Mouse (Mus musculus) heart, embryonic 16.5 days (tissue): ENCODE results near the gene Usp35. TPM values are rescaled to one million over a fixed set of nuclear protein-coding genes. Genes with fewer than 3 reads are reported as not detected.

Experiments
- ATAC-seq: fragments of 200-750 bp; cut with Nextera tagmentation; replicated peaks from 2 replicates; pipeline ENCODE4 v1.8.0; 2017; ENCODE audit warnings: moderate number of reproducible peaks; ENCODE audit not compliant: insufficient read depth, low FRiP score; ENCODE audit errors: extremely low read depth
- H3K27ac ChIP-seq: fragments of 300-500 bp; sonication (generic); 2 replicates; pipeline ENCODE4 v1.5.1; 2014; ENCODE audit warnings: mild to moderate bottlenecking, low read length, control low read depth, moderate library complexity
- H3K27me3 ChIP-seq: fragments of 300-500 bp; sonication (generic); 2 replicates; pipeline ENCODE4 v1.6.1; 2014; ENCODE audit warnings: low read length, mixed read lengths; ENCODE audit not compliant: control insufficient read depth, insufficient read depth
- H3K36me3 ChIP-seq: fragments of 300-500 bp; sonication (generic); 2 replicates; pipeline ENCODE4 v1.6.1; 2014; ENCODE audit not compliant: control insufficient read depth, insufficient read depth
- H3K4me1 ChIP-seq: fragments of 300-500 bp; sonication (generic); 2 replicates; pipeline ENCODE4 v1.6.1; 2014; ENCODE audit warnings: low read length, mixed read lengths; ENCODE audit not compliant: control insufficient read depth, insufficient read depth
- H3K4me2 ChIP-seq: fragments of 300-500 bp; sonication (generic); 2 replicates; pipeline ENCODE4 v1.6.1; 2014; ENCODE audit warnings: low read depth, mild to moderate bottlenecking, control low read depth, low read length
- H3K4me3 ChIP-seq: fragments of 300-500 bp; sonication (generic); 2 replicates; pipeline ENCODE4 v1.5.1; 2014; ENCODE audit warnings: mild to moderate bottlenecking, control low read depth, low read length
- H3K9ac ChIP-seq: fragments of 300-500 bp; sonication (generic); 2 replicates; pipeline ENCODE4 v1.6.1; 2014; ENCODE audit warnings: low read length, control low read depth
- H3K9me3 ChIP-seq: fragments of 300-500 bp; sonication (generic); replicated peaks from 2 replicates; pipeline ENCODE4 v1.6.1; 2016; ENCODE audit warnings: low read length; ENCODE audit not compliant: control insufficient read depth
- WGBS: fragments of 180-500 bp; shearing (Covaris S2); extraction: QIAGEN DNeasy Blood & Tissue Kit; methylation state at CpG from one replicate; pipeline ENCODE4 v1.1.7; 2014; 5-methylcytosine and 5-hydroxymethylcytosine counted together
- polyA plus RNA-seq: library from polyadenylated mRNA; unstranded; fragments of >200 nt; fragmentation: Nextera tagmentation; extraction: Ambion mirVana; gene quantifications from 2 replicates; pipeline ENCODE4 v1.2.1, GENCODE M21; 2015

Gene Usp35
- polyA plus RNA-seq, 1 experiment from 2014 or later: 1.1 TPM

DNA sequence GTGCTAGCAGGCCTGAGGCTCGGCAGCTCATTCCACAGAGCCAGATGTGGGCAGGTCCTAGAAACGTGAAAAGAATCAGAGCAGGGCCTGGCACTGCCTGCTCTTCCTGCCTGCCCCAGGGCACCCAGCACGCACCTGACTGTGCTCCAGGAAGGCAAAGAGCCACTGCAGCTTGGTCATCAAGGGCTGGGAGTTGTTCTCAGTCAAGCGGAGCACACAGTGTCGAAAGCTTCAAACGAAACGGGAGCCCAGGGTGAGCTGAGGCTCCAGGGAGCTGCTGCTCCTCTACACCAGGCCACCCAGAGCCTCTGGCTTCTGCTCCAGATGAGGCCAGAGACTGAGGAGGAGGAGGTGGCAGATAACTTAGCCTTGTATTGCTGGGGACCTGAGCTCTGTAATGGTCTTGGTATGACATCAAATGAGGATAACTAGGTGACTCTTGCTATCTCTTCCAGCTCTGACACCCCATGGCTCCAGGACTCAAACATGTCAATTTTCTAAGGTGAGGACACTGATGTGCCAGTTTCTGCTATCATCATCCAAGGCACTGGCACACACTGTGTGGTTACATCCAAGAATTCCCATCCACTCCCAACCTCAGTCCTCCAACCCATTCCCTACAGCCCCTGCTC, 18.3 kb downstream of the Usp35 start:
- Histone ChIP-seq H3K4me3 (no peak overlapping the region), H3K36me3 (peaks cover 21% of the 10 kb centered on the region), H3K9ac (no peak overlapping the region), H3K27ac (no peak overlapping the region), H3K9me3 (no peaks in the 10 kb centered on the region), H3K4me1 (no peaks in the 10 kb centered on the region), H3K27me3 (no peaks in the 10 kb centered on the region), H3K4me2 (no peak overlapping the region)
- WGBS: 61% methylated on average over 7 of the region's 7 CpGs
- no peak for ATAC-seq

DNA sequence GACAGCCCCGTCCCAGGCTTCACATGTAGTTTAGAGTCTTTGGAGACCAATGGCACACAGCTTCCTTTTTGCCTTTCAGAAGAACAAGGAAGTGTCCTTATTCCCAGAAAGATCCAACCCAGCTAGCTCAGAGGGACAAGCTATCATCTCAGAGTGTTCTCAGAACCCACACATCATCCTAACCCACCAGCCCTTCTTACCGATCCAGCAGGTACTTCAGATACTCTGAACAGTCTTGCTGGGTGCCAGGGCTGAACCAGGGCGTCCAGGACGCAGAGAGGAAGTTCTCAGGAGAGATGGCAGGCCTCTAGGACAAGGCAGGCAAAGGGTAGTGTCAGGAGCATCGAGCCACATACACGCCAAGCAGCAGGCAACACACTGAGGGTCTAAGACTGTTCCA, 19.0 kb downstream of the Usp35 start:
- Histone ChIP-seq H3K4me2 (no peak overlapping the region), H3K4me1 (no peaks in the 10 kb centered on the region), H3K9me3 (no peaks in the 10 kb centered on the region), H3K27ac (no peak overlapping the region), H3K4me3 (no peak overlapping the region), H3K27me3 (no peaks in the 10 kb centered on the region), H3K9ac (no peak overlapping the region), H3K36me3 (peaks cover 27% of the 10 kb centered on the region)
- ATAC-seq: no peak
- WGBS: 81% methylated on average over 6 of the region's 6 CpGs

DNA sequence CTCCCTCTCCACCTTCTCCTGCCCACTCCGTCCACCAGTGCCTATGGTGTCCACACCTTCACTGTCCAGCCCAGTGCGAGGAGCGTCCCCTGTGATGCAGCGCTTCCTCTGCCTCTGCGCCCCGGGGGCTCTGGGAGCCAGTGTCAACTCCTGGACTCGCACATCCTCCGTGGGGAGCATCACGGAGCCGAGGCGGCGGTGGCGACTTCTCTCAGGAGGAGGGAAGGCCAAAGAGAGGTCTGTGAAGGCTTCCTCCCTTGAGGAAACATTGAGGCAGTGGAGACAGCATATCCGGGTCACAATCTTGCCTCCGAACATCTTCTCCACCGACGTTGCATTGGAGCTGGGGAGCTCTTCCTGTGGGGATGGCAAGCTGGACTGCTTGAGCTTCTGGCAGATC, 19.6 kb downstream of the Usp35 start:
- 84% methylated on average over 17 of the region's 17 CpGs for WGBS
- no peak overlapping the region for H3K4me3 ChIP-seq
- H3K27ac ChIP-seq: no peak overlapping the region
- no peaks in the 10 kb centered on the region for H3K27me3 ChIP-seq
- no peak overlapping the region for H3K4me2 ChIP-seq
- peaks cover 27% of the 10 kb centered on the region for H3K36me3 ChIP-seq
- no peak for ATAC-seq
- H3K9ac ChIP-seq: no peak overlapping the region
- no peaks in the 10 kb centered on the region for H3K4me1 ChIP-seq
- H3K9me3 ChIP-seq: no peaks in the 10 kb centered on the region

DNA sequence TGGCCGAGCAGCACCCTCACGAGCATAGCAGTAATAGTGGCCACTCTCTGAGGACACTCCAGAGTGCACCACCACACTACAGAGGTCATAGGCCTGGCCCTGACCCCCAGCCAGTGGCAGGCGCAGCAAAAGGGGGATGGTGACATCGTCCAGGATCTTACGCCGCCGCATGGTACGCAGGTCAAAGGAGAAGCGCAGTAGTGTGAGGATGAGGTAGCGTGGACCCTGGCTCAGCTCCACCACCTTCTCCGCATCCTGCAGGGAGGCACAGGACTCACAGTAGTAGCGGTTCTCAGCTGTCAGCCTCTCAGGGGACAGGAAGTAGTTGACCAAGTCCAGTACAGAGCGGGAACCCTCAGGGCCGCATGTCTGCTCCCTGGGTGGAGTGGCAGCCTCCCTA, 20.2 kb downstream of the Usp35 start:
- no peaks in the 10 kb centered on the region for H3K9me3 ChIP-seq
- H3K27me3 ChIP-seq: no peaks in the 10 kb centered on the region
- ATAC-seq: no peak
- H3K4me3 ChIP-seq: no peak overlapping the region
- no peaks in the 10 kb centered on the region for H3K4me1 ChIP-seq
- no peak overlapping the region for H3K27ac ChIP-seq
- H3K9ac ChIP-seq: no peak overlapping the region
- WGBS: 89% methylated on average over 14 of the region's 14 CpGs
- no peak overlapping the region for H3K4me2 ChIP-seq
- H3K36me3 ChIP-seq: peaks cover 32% of the 10 kb centered on the region

DNA sequence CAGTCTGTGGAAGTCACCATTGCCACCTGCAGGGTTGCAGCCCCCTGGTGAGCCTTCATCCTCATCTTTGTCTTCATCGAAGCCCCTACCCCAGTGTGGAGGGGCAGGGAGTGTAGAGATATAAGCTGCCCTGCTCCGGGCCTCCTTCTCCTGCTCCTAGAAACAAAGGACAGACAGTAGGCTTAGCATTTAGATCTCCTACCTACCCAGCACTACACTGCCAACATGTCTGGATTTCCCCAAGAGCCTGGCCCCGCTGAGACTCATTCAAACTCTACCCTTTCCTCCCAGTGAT, 21.5 kb downstream of the Usp35 start:
- no peaks in the 10 kb centered on the region for H3K27me3 ChIP-seq
- WGBS: 87% methylated on average over 3 of the region's 3 CpGs
- H3K4me2 ChIP-seq: no peak overlapping the region
- no peak overlapping the region for H3K4me3 ChIP-seq
- no peaks in the 10 kb centered on the region for H3K9me3 ChIP-seq
- peaks cover 36% of the 10 kb centered on the region for H3K36me3 ChIP-seq
- no peaks in the 10 kb centered on the region for H3K4me1 ChIP-seq
- ATAC-seq: no peak
- no peak overlapping the region for H3K9ac ChIP-seq
- no peak overlapping the region for H3K27ac ChIP-seq

DNA sequence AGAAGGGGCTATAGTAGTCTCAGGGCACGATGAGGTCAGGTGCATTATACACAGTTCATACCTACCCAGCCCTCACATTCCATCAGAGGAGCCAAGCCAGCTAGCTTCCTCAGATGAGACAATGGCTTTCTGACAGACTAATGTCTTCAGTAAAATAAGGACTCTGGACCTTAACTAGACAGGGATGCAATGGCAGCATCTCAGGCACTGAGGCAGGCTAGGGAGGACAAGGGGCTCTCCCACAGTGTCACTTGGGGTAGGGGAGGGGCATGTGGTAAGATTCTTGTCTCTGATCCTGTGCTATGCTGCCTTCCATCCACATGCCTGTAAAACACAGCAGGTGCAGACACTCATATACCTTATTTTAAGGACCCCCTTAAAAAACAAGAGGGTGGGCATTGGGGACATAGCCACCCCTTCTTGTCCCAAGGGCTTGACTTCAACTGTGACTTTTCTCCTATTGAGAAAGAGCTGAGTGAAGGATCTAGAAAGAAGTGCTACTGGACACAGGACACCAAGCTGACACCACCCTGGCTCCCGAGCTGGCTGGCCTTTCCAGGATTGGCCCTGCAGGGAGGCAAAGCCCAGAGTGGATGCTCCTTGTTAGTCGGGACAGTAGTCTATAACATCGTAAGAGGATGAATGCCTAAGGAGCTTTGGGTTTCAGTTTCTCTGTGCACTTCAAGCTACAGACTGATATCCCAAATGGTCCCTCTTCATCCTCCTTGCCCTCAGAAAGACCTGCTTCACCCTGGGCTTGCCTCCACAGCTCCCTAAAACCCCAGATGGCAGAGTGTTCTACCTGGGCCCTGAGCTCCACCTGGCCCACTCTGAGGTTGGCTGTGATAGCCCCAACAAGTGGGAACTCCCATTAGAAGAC, 22.1 kb downstream of the Usp35 start:
- no peaks in the 10 kb centered on the region for H3K9me3 ChIP-seq
- ATAC-seq: no peak
- no peak overlapping the region for H3K4me2 ChIP-seq
- no peak overlapping the region for H3K27ac ChIP-seq
- no peaks in the 10 kb centered on the region for H3K4me1 ChIP-seq
- H3K9ac ChIP-seq: no peak overlapping the region
- peaks cover 41% of the 10 kb centered on the region for H3K36me3 ChIP-seq
- WGBS: 84% methylated on average over 4 of the region's 4 CpGs
- no peaks in the 10 kb centered on the region for H3K27me3 ChIP-seq
- H3K4me3 ChIP-seq: no peak overlapping the region

DNA sequence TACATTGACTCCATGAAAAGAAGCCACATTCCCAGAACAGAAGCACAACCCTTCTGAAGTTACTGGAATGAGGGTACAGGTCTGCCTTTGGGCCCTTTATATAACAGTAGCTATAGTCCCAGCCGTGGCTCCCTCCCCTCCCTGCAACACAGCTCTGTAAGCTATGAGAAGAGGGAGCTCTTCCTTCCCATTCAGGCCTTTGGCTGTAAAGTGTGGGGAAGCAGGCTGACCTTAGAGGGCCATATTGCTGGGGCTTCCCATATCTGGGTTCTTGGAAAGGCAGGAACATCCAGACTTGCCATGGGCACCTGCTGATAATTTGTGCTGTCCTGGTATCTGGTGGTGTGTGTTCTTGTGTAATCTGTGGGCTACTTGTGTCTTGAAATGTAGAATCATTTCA, 24.3 kb downstream of the Usp35 start:
- peaks cover 52% of the 10 kb centered on the region for H3K36me3 ChIP-seq
- 85% methylated on average over 1 of the region's 1 CpGs for WGBS

DNA sequence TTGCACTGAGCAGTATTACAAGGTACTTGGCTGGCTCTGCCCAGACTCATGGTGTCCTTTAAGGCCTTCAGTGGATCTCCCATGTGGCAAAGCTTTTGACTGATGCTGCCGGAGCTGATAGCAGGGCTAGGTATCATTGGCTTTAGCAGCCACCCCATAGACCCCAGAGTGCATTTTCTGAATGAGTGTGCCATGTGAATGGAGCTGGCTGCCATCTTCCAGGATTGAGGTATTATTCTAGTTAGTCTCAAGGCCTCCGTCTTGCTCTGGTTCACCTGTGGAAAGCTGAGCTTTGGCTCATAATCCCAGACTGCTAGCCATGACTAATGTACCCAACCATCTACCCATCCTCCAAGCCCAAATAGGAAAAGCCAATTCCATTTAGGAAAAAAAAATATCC, 25.0 kb downstream of the Usp35 start:
- H3K9ac ChIP-seq: no peak overlapping the region
- no peak overlapping the region for H3K27ac ChIP-seq
- no peaks in the 10 kb centered on the region for H3K9me3 ChIP-seq
- H3K4me2 ChIP-seq: no peak overlapping the region
- no peak for ATAC-seq
- H3K36me3 ChIP-seq: peaks cover 54% of the 10 kb centered on the region
- H3K4me1 ChIP-seq: no peaks in the 10 kb centered on the region
- 90% methylated on average over 2 of the region's 2 CpGs for WGBS
- no peaks in the 10 kb centered on the region for H3K27me3 ChIP-seq
- H3K4me3 ChIP-seq: no peak overlapping the region

More for the DNA sequence above, 24.3 kb downstream of the Usp35 start:
- Histone ChIP-seq H3K4me1 (no peaks in the 10 kb centered on the region), H3K4me3 (no peak overlapping the region), H3K27me3 (no peaks in the 10 kb centered on the region), H3K9me3 (no peaks in the 10 kb centered on the region), H3K4me2 (no peak overlapping the region), H3K9ac (no peak overlapping the region), H3K27ac (no peak overlapping the region)
- no peak for ATAC-seq

DNA sequence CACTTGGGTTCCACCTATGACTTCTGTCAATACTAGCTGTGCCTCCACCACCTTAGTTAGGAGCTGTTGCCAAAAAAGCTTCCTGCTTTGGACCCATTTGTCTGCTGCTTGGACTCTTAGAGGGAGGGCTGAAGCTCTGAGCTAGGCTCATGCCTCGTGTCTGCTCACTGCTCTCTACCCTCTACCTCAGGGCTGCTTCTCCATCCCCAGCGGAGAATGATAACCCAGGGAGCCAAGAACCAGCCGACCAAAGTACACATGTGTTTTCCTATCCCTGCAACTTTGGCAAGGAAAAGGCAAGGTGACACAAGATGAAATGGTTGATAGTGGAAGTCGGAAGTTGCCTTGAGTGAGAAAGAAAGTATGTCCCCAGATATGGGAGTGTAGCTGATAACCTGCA, 26.6 kb downstream of the Usp35 start:
- no peaks in the 10 kb centered on the region for H3K9me3 ChIP-seq
- no peak for ATAC-seq
- 77% methylated on average over 4 of the region's 4 CpGs for WGBS
- H3K4me1 ChIP-seq: no peaks in the 10 kb centered on the region
- H3K27me3 ChIP-seq: no peaks in the 10 kb centered on the region
- H3K27ac ChIP-seq: no peak overlapping the region
- no peak overlapping the region for H3K4me2 ChIP-seq
- H3K9ac ChIP-seq: no peak overlapping the region
- H3K36me3 ChIP-seq: peaks cover 47% of the 10 kb centered on the region
- H3K4me3 ChIP-seq: no peak overlapping the region
